Mouse (Mus musculus) neural tube, embryonic 13.5 days (tissue): ENCODE data around the gene Ttc39b. TPM values are rescaled to one million over a fixed set of nuclear protein-coding genes. Genes with fewer than 3 reads are reported as not detected.

Experiments
- ATAC-seq: fragments of 200-750 bp; cut with Nextera tagmentation; 2 replicates; pipeline ENCODE4 v1.8.0; 2017; ENCODE audit warnings: low read depth, mild to moderate bottlenecking, moderate TSS enrichment, moderate library complexity
- H3K27ac ChIP-seq: fragments of 300-500 bp; sonication (generic); replicated peaks from 2 replicates; pipeline ENCODE4 v1.5.1; 2015; ENCODE audit warnings: moderate library complexity, mild to moderate bottlenecking, inconsistent platforms
- H3K27me3 ChIP-seq: fragments of 300-500 bp; sonication (generic); 2 replicates; pipeline ENCODE4 v1.6.1; 2015; ENCODE audit warnings: mild to moderate bottlenecking, inconsistent platforms
- H3K36me3 ChIP-seq: fragments of 300-500 bp; sonication (generic); 2 replicates; pipeline ENCODE4 v1.6.1; 2015; ENCODE audit warnings: mild to moderate bottlenecking, inconsistent platforms
- H3K4me1 ChIP-seq: fragments of 300-500 bp; sonication (generic); replicated peaks from 2 replicates; pipeline ENCODE4 v1.6.1; 2015; ENCODE audit warnings: inconsistent platforms
- H3K4me2 ChIP-seq: fragments of 300-500 bp; sonication (generic); 2 replicates; pipeline ENCODE4 v1.6.1; 2015; ENCODE audit warnings: inconsistent platforms, mild to moderate bottlenecking, moderate library complexity
- H3K4me3 ChIP-seq: fragments of 300-500 bp; sonication (generic); 2 replicates; pipeline ENCODE4 v1.5.1; 2015; ENCODE audit warnings: mild to moderate bottlenecking, inconsistent platforms
- H3K9ac ChIP-seq: fragments of 300-500 bp; sonication (generic); 2 replicates; pipeline ENCODE4 v1.6.1; 2015; ENCODE audit warnings: moderate library complexity, mild to moderate bottlenecking, inconsistent platforms
- H3K9me3 ChIP-seq: fragments of 300-500 bp; sonication (generic); 2 replicates; pipeline ENCODE4 v1.6.1; 2016; ENCODE audit warnings: inconsistent platforms
- WGBS: fragments of 180-500 bp; shearing (Covaris S2); methylation state at CpG from one replicate; pipeline ENCODE4 v1.1.7; 2015; 5-methylcytosine and 5-hydroxymethylcytosine counted together
- polyA plus RNA-seq: library from polyadenylated mRNA; unstranded; fragments of >200 nt; fragmentation: Nextera tagmentation; extraction: Ambion mirVana; gene quantifications from 2 replicates; pipeline ENCODE4 v1.2.1, GENCODE M21; 2015

The Ttc39b gene
- polyA plus RNA-seq, 1 experiment from 2014 or later = 4.5 TPM

GRCm38 (mm10) chr4:83337717-83338116, 13.7 kb upstream of the Ttc39b start:
- H3K4me2 ChIP-seq = no peak overlapping the region
- H3K4me1 ChIP-seq = no peaks in the 10 kb centered on the region
- H3K9ac ChIP-seq = no peak overlapping the region
- H3K27me3 ChIP-seq = no peaks in the 10 kb centered on the region
- H3K4me3 ChIP-seq = no peak overlapping the region
- ATAC-seq = no peak
- no peaks in the 10 kb centered on the region for H3K9me3 ChIP-seq
- no peaks in the 10 kb centered on the region for H3K36me3 ChIP-seq
- no peak overlapping the region for H3K27ac ChIP-seq
- WGBS = 65% methylated on average over 3 of the region's 3 CpGs

- whole genome bisulfite sequencing = 63% methylated on average over 4 of the region's 4 CpGs
- H3K4me2 ChIP-seq = no peak overlapping the region
- no peak overlapping the region for H3K9ac ChIP-seq
Measured at GRCm38 (mm10) chr4:83330369-83330768, 6.3 kb upstream of the Ttc39b start.

GRCm38 (mm10) chr4:83329615-83330014, 5.6 kb upstream of the Ttc39b start:
- no peak for ATAC-seq
- Histone ChIP-seq H3K27ac (no peak overlapping the region), H3K4me1 (no peaks in the 10 kb centered on the region), H3K4me2 (no peak overlapping the region), H3K9me3 (no peaks in the 10 kb centered on the region), H3K36me3 (no peaks in the 10 kb centered on the region), H3K9ac (no peak overlapping the region), H3K4me3 (no peak overlapping the region), H3K27me3 (peaks cover 18% of the 10 kb centered on the region)
- 46% methylated on average over 4 of the region's 4 CpGs for WGBS

More at GRCm38 (mm10) chr4:83330369-83330768, 6.3 kb upstream of the Ttc39b start:
- Histone ChIP-seq H3K27me3 (peaks cover 13% of the 10 kb centered on the region), H3K4me1 (no peaks in the 10 kb centered on the region), H3K9me3 (no peaks in the 10 kb centered on the region), H3K4me3 (no peak overlapping the region), H3K27ac (no peak overlapping the region), H3K36me3 (no peaks in the 10 kb centered on the region)
- ATAC-seq = no peak

GRCm38 (mm10) chr4:83328026-83328945, 4.2 kb upstream of the Ttc39b start:
- no peaks in the 10 kb centered on the region for H3K36me3 ChIP-seq
- no peak overlapping the region for H3K27ac ChIP-seq
- no peak overlapping the region for H3K4me2 ChIP-seq
- no peak for ATAC-seq
- H3K9ac ChIP-seq = no peak overlapping the region
- H3K4me3 ChIP-seq = no peak overlapping the region
- no peaks in the 10 kb centered on the region for H3K9me3 ChIP-seq
- H3K4me1 ChIP-seq = peaks cover 10% of the 10 kb centered on the region
- WGBS = 24% methylated on average over 9 of the region's 9 CpGs
- H3K27me3 ChIP-seq = peaks cover 20% of the 10 kb centered on the region

GRCm38 (mm10) chr4:83327526-83327925, 3.5 kb upstream of the Ttc39b start:
- 58% methylated on average over 4 of the region's 4 CpGs for WGBS
- H3K9ac ChIP-seq = no peak overlapping the region
- no peak for ATAC-seq
- no peaks in the 10 kb centered on the region for H3K9me3 ChIP-seq
- H3K36me3 ChIP-seq = no peaks in the 10 kb centered on the region
- H3K4me1 ChIP-seq = peaks cover 16% of the 10 kb centered on the region
- H3K27me3 ChIP-seq = peaks cover 27% of the 10 kb centered on the region
- no peak overlapping the region for H3K4me3 ChIP-seq
- H3K4me2 ChIP-seq = no peak overlapping the region
- no peak overlapping the region for H3K27ac ChIP-seq

GRCm38 (mm10) chr4:83325366-83325765, 1.3 kb upstream of the Ttc39b start:
- ATAC-seq = no peak
- Histone ChIP-seq H3K4me3 (no peak overlapping the region), H3K9me3 (no peaks in the 10 kb centered on the region), H3K27me3 (peaks cover 36% of the 10 kb centered on the region), H3K36me3 (no peaks in the 10 kb centered on the region), H3K27ac (no peak overlapping the region), H3K9ac (no peak overlapping the region), H3K4me1 (peaks cover 16% of the 10 kb centered on the region), H3K4me2 (no peak overlapping the region)
- WGBS = 63% methylated on average over 5 of the region's 5 CpGs

GRCm38 (mm10) chr4:83323201-83323903, 703 bp downstream of the Ttc39b start:
- Histone ChIP-seq H3K4me2 (peak overlapping the region; percentile 100), H3K27ac (peak overlapping the region; percentile 18; the same call in 1 of the 2 replicates), H3K9ac (peak overlapping the region; percentile 70), H3K4me1 (peaks cover 16% of the 10 kb centered on the region), H3K36me3 (no peaks in the 10 kb centered on the region), H3K27me3 (peaks cover 36% of the 10 kb centered on the region), H3K9me3 (no peaks in the 10 kb centered on the region), H3K4me3 (peak overlapping the region; percentile 68)
- 2% methylated on average over 48 of the region's 48 CpGs for WGBS
- ATAC-seq = peak; percentile 70

- Histone ChIP-seq H3K9ac (no peak overlapping the region), H3K27ac (no peak overlapping the region), H3K36me3 (no peaks in the 10 kb centered on the region), H3K4me1 (peaks cover 27% of the 10 kb centered on the region), H3K4me2 (no peak overlapping the region), H3K27me3 (peaks cover 21% of the 10 kb centered on the region), H3K4me3 (no peak overlapping the region), H3K9me3 (no peaks in the 10 kb centered on the region)
- ATAC-seq = no peak
- 95% methylated on average over 4 of the region's 4 CpGs for WGBS
Measured at GRCm38 (mm10) chr4:83319736-83320135, 4.3 kb downstream of the Ttc39b start.

- H3K9ac ChIP-seq = no peak overlapping the region
- no peak for ATAC-seq
- no peaks in the 10 kb centered on the region for H3K9me3 ChIP-seq
- H3K27me3 ChIP-seq = peaks cover 21% of the 10 kb centered on the region
- WGBS = 47% methylated on average over 3 of the region's 3 CpGs
- no peak overlapping the region for H3K4me2 ChIP-seq
- H3K4me1 ChIP-seq = peaks cover 29% of the 10 kb centered on the region
- no peak overlapping the region for H3K27ac ChIP-seq
- H3K36me3 ChIP-seq = no peaks in the 10 kb centered on the region
- no peak overlapping the region for H3K4me3 ChIP-seq
Measured at GRCm38 (mm10) chr4:83318758-83319157, 5.3 kb downstream of the Ttc39b start.

GRCm38 (mm10) chr4:83317826-83318348, 6.2 kb downstream of the Ttc39b start:
- H3K4me3 ChIP-seq = no peak overlapping the region
- H3K27ac ChIP-seq = no peak overlapping the region
- 86% methylated on average over 3 of the region's 3 CpGs for WGBS
- no peak for ATAC-seq
- H3K4me1 ChIP-seq = peaks cover 22% of the 10 kb centered on the region
- H3K36me3 ChIP-seq = no peaks in the 10 kb centered on the region
- H3K4me2 ChIP-seq = no peak overlapping the region
- H3K27me3 ChIP-seq = peaks cover 15% of the 10 kb centered on the region
- H3K9ac ChIP-seq = no peak overlapping the region
- no peaks in the 10 kb centered on the region for H3K9me3 ChIP-seq

GRCm38 (mm10) chr4:83316718-83317117, 7.3 kb downstream of the Ttc39b start:
- 74% methylated on average over 3 of the region's 3 CpGs for WGBS
- H3K36me3 ChIP-seq = no peaks in the 10 kb centered on the region
- no peak for ATAC-seq

GRCm38 (mm10) chr4:83315930-83316329, 8.1 kb downstream of the Ttc39b start:
- Histone ChIP-seq H3K36me3 (no peaks in the 10 kb centered on the region), H3K9me3 (no peaks in the 10 kb centered on the region), H3K27ac (no peak overlapping the region), H3K4me3 (no peak overlapping the region), H3K4me1 (peaks cover 21% of the 10 kb centered on the region), H3K4me2 (no peak overlapping the region), H3K9ac (no peak overlapping the region), H3K27me3 (peaks cover 7% of the 10 kb centered on the region; the same call in 1 of the 2 replicates)
- ATAC-seq = no peak
- WGBS = 83% methylated on average over 4 of the region's 4 CpGs

More at GRCm38 (mm10) chr4:83316718-83317117, 7.3 kb downstream of the Ttc39b start:
- Histone ChIP-seq H3K4me3 (no peak overlapping the region), H3K9me3 (no peaks in the 10 kb centered on the region), H3K27ac (no peak overlapping the region), H3K4me1 (peaks cover 20% of the 10 kb centered on the region), H3K9ac (no peak overlapping the region), H3K27me3 (peaks cover 11% of the 10 kb centered on the region; the same call in 1 of the 2 replicates), H3K4me2 (no peak overlapping the region)
